Mouse (Mus musculus): ENCODE measurements around the gene Cfap97d1. TPM values are rescaled to one million over a fixed set of nuclear protein-coding genes. Genes with fewer than 3 reads are reported as not detected.
A peak's percentile ranks its signal among the peaks of the same experiment; 100 is the strongest.

Gene Cfap97d1
- polyA plus RNA-seq, 1 experiment from 2014 or later = not detected

DNA sequence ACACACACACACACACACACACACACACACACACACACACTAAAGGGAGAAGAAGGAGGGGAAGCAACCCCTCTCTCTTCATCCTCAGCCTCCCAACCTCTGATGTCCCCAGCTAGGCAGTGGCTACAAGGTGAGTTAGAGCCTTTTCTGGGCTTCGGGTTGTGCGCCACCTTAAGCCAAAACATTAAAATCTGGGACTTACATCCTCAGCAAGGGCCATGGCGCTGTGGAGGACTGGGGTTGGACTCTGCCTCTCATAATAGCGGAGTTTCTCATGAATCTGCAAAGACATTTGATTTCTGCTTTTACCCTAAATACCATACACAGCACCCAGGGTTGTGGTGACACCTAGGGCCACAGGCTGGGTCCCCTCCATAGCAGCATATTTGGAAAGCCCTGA is 40.8 kb downstream of the Cfap97d1 start:
- 77% methylated on average over 4 of the region's 4 CpGs for WGBS
- H3K4me3 ChIP-seq (ENCODE audit: low read depth, low read length) = no peak overlapping the region
- no peak overlapping the region for H3K9ac ChIP-seq (replicated peaks; ENCODE audit: low read length)
- H3K4me1 ChIP-seq (ENCODE audit: control insufficient read depth, insufficient read depth, low read length) = no peaks in the 10 kb centered on the region
- DNase-seq (ENCODE audit: low spot score) (no peak), ATAC-seq (replicated peaks; ENCODE audit: insufficient number of reproducible peaks, low FRiP score, low TSS enrichment, low read depth) (no peak)
- H3K27me3 ChIP-seq (ENCODE audit: control insufficient read depth, insufficient read depth, low read length) = no peaks in the 10 kb centered on the region; the same call in 1 of the 2 replicates
- no peak overlapping the region for H3K4me2 ChIP-seq (ENCODE audit: low read depth, low read length)
- no peak overlapping the region for H3K27ac ChIP-seq (replicated peaks; ENCODE audit: low read depth, low read length)
- no peaks in the 10 kb centered on the region for H3K36me3 ChIP-seq (replicated peaks; ENCODE audit: control insufficient read depth, insufficient read depth, low read depth, low read length)
- no peaks in the 10 kb centered on the region for H3K9me3 ChIP-seq (replicated peaks; ENCODE audit: control insufficient read depth, low read length)

GRCm38 (mm10) chr11:102025354-102025753 is 41.3 kb downstream of the Cfap97d1 start:
- Histone ChIP-seq H3K27ac (replicated peaks; ENCODE audit: low read depth, low read length) (no peak overlapping the region), H3K9ac (replicated peaks; ENCODE audit: low read length) (no peak overlapping the region), H3K4me1 (ENCODE audit: control insufficient read depth, insufficient read depth, low read length) (no peaks in the 10 kb centered on the region), H3K4me3 (ENCODE audit: low read depth, low read length) (no peak overlapping the region), H3K27me3 (ENCODE audit: control insufficient read depth, insufficient read depth, low read length) (no peaks in the 10 kb centered on the region; the same call in 1 of the 2 replicates), H3K9me3 (replicated peaks; ENCODE audit: control insufficient read depth, low read length) (no peaks in the 10 kb centered on the region), H3K4me2 (ENCODE audit: low read depth, low read length) (no peak overlapping the region), H3K36me3 (replicated peaks; ENCODE audit: control insufficient read depth, insufficient read depth, low read depth, low read length) (no peaks in the 10 kb centered on the region)
- ATAC-seq (replicated peaks; ENCODE audit: insufficient number of reproducible peaks, low FRiP score, low TSS enrichment, low read depth) (no peak), DNase-seq (ENCODE audit: low spot score) (no peak)
- 35% methylated on average over 7 of the region's 7 CpGs for WGBS

DNA sequence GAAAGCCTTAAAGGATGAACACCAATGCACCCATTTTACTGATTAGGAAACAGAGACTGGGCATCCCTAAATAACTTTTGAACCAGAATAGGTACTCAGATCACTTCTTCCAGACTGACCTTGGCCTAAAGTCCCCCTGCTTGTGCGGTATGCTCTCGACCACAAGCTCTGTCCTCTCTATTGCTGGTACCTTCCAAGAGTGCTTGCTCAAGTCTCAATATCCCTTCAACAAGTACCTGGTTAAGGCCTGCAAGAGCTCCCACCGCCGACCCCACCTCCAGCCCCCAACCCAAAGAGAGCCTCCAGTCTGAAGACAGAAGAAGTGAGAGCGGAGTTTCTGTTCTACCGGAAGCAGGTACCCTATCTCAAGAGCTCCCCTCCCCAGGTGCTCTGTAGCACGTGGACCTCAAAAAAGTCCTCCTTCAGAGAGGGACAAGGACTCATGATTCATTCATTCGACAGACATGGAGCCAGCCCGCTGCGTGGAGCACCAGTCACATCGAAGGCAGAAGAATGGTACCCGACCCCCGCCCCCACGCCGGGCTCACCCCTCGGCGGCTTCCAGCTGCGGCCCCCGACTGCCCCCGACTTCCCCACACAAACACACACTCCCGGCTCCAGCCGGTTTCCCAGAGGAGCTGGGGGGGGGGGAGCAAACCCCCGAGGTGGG is 42.0 kb downstream of the Cfap97d1 start:
- H3K27ac ChIP-seq (replicated peaks; ENCODE audit: low read depth, low read length) = peak overlapping the region; percentile 65
- no peak; the same call in 1 of the 2 replicates for ATAC-seq (replicated peaks; ENCODE audit: insufficient number of reproducible peaks, low FRiP score, low TSS enrichment, low read depth)
- peak overlapping the region; percentile 70 for H3K4me3 ChIP-seq (ENCODE audit: low read depth, low read length)
- H3K36me3 ChIP-seq (replicated peaks; ENCODE audit: control insufficient read depth, insufficient read depth, low read depth, low read length) = no peaks in the 10 kb centered on the region
- no peaks in the 10 kb centered on the region; the same call in 1 of the 2 replicates for H3K27me3 ChIP-seq (ENCODE audit: control insufficient read depth, insufficient read depth, low read length)
- no peaks in the 10 kb centered on the region for H3K4me1 ChIP-seq (ENCODE audit: control insufficient read depth, insufficient read depth, low read length)
- H3K4me2 ChIP-seq (ENCODE audit: low read depth, low read length) = peak overlapping the region; percentile 93
- peak overlapping the region; percentile 73 for H3K9ac ChIP-seq (replicated peaks; ENCODE audit: low read length)
- no peaks in the 10 kb centered on the region for H3K9me3 ChIP-seq (replicated peaks; ENCODE audit: control insufficient read depth, low read length)
- WGBS = 3% methylated on average over 23 of the region's 23 CpGs
- peak; percentile 49 for DNase-seq (ENCODE audit: low spot score)

DNA sequence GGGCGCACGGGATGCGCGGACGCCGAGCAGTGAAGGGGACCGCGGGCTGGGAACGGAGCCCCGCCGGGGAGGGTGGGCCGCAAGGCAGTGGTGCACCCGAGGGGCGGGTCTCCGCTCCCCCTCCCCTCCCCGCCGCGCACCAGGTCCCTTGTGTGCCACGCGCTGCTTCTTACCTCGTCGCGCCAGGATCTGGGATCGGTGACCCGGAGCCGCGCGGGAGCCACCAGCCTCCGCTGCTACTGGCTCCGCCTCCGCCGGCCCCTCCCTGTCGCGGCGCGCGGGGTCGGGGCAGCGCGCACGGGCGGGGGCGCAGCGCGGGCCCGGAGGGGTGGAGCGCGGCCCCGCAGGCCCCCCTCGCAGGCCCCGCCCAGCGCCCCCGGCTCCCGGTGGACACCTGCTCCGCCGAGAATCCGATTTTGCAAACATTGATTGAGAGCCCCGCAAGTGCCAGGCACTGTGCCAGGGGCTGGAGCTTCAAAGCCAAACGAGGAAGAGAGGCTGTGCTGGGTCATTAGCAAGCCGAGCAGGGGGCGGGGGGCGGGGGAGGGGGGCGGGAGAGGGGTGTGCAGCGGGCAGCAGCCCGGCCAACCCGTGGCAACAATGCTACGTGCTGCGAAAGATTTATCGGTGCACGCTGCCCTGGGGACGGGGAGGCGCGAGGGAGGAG is 42.7 kb downstream of the Cfap97d1 start:
- H3K27ac ChIP-seq (replicated peaks; ENCODE audit: low read depth, low read length) = peak overlapping the region; percentile 65
- peak; percentile 79 for ATAC-seq (replicated peaks; ENCODE audit: insufficient number of reproducible peaks, low FRiP score, low TSS enrichment, low read depth)

GRCm38 (mm10) chr11:102027361-102028017 is 43.4 kb downstream of the Cfap97d1 start:
- Histone ChIP-seq H3K36me3 (replicated peaks; ENCODE audit: control insufficient read depth, insufficient read depth, low read depth, low read length) (no peaks in the 10 kb centered on the region), H3K27me3 (ENCODE audit: control insufficient read depth, insufficient read depth, low read length) (no peaks in the 10 kb centered on the region; the same call in 1 of the 2 replicates)
- WGBS = 6% methylated on average over 12 of the region's 12 CpGs

More for the DNA sequence above, 42.7 kb downstream of the Cfap97d1 start:
- H3K4me3 ChIP-seq (ENCODE audit: low read depth, low read length) = peak overlapping the region; percentile 70
- no peaks in the 10 kb centered on the region for H3K9me3 ChIP-seq (replicated peaks; ENCODE audit: control insufficient read depth, low read length)
- no peaks in the 10 kb centered on the region; the same call in 1 of the 2 replicates for H3K27me3 ChIP-seq (ENCODE audit: control insufficient read depth, insufficient read depth, low read length)
- peak; percentile 80 for DNase-seq (ENCODE audit: low spot score)
- H3K4me2 ChIP-seq (ENCODE audit: low read depth, low read length) = peak overlapping the region; percentile 93
- peak overlapping the region; percentile 73 for H3K9ac ChIP-seq (replicated peaks; ENCODE audit: low read length)
- 1% methylated on average over 52 of the region's 73 CpGs for WGBS
- no peaks in the 10 kb centered on the region for H3K4me1 ChIP-seq (ENCODE audit: control insufficient read depth, insufficient read depth, low read length)
- no peaks in the 10 kb centered on the region for H3K36me3 ChIP-seq (replicated peaks; ENCODE audit: control insufficient read depth, insufficient read depth, low read depth, low read length)

GRCm38 (mm10) chr11:102028087-102028816 is 44.2 kb downstream of the Cfap97d1 start, which contains the start of gene Mpp3:
Mpp3 (minus strand) TSS chr11:102028461.
- H3K9me3 ChIP-seq (replicated peaks; ENCODE audit: control insufficient read depth, low read length) = no peaks in the 10 kb centered on the region
- no peak for DNase-seq (ENCODE audit: low spot score)
- no peak for ATAC-seq (replicated peaks; ENCODE audit: insufficient number of reproducible peaks, low FRiP score, low TSS enrichment, low read depth)
- H3K27ac ChIP-seq (replicated peaks; ENCODE audit: low read depth, low read length) = no peak within 1 kb of the TSS
- H3K4me1 ChIP-seq (ENCODE audit: control insufficient read depth, insufficient read depth, low read length) = no peaks in the 10 kb centered on the region
- no peaks in the 10 kb centered on the region; the same call in 1 of the 2 replicates for H3K27me3 ChIP-seq (ENCODE audit: control insufficient read depth, insufficient read depth, low read length)
- peak within 1 kb of the TSS; percentile 70 for H3K4me3 ChIP-seq (ENCODE audit: low read depth, low read length)
- H3K36me3 ChIP-seq (replicated peaks; ENCODE audit: control insufficient read depth, insufficient read depth, low read depth, low read length) = no peaks in the 10 kb centered on the region
- 68% methylated on average over 6 of the region's 6 CpGs for WGBS
- H3K4me2 ChIP-seq (ENCODE audit: low read depth, low read length) = peak within 1 kb of the TSS; percentile 93
- peak within 1 kb of the TSS; percentile 28 for H3K9ac ChIP-seq (replicated peaks; ENCODE audit: low read length)

More at GRCm38 (mm10) chr11:102027361-102028017, 43.4 kb downstream of the Cfap97d1 start:
- Histone ChIP-seq H3K4me1 (ENCODE audit: control insufficient read depth, insufficient read depth, low read length) (no peaks in the 10 kb centered on the region), H3K27ac (replicated peaks; ENCODE audit: low read depth, low read length) (no peak overlapping the region), H3K9ac (replicated peaks; ENCODE audit: low read length) (peak overlapping the region; percentile 28), H3K4me2 (ENCODE audit: low read depth, low read length) (peak overlapping the region; percentile 93), H3K4me3 (ENCODE audit: low read depth, low read length) (peak overlapping the region; percentile 70), H3K9me3 (replicated peaks; ENCODE audit: control insufficient read depth, low read length) (no peaks in the 10 kb centered on the region)
- DNase-seq (ENCODE audit: low spot score) (no peak), ATAC-seq (replicated peaks; ENCODE audit: insufficient number of reproducible peaks, low FRiP score, low TSS enrichment, low read depth) (no peak)

- H3K4me2 ChIP-seq (ENCODE audit: low read depth, low read length) = no peak overlapping the region
- no peaks in the 10 kb centered on the region for H3K36me3 ChIP-seq (replicated peaks; ENCODE audit: control insufficient read depth, insufficient read depth, low read depth, low read length)
- no peak for DNase-seq (ENCODE audit: low spot score)
- no peaks in the 10 kb centered on the region for H3K9me3 ChIP-seq (replicated peaks; ENCODE audit: control insufficient read depth, low read length)
- H3K9ac ChIP-seq (replicated peaks; ENCODE audit: low read length) = no peak overlapping the region
- ATAC-seq (replicated peaks; ENCODE audit: insufficient number of reproducible peaks, low FRiP score, low TSS enrichment, low read depth) = no peak
- no peak overlapping the region for H3K27ac ChIP-seq (replicated peaks; ENCODE audit: low read depth, low read length)
- H3K27me3 ChIP-seq (ENCODE audit: control insufficient read depth, insufficient read depth, low read length) = no peaks in the 10 kb centered on the region; the same call in 1 of the 2 replicates
- no peaks in the 10 kb centered on the region for H3K4me1 ChIP-seq (ENCODE audit: control insufficient read depth, insufficient read depth, low read length)
- no peak overlapping the region for H3K4me3 ChIP-seq (ENCODE audit: low read depth, low read length)
- WGBS = 87% methylated on average over 4 of the region's 4 CpGs
Measured at GRCm38 (mm10) chr11:102029304-102029703, 45.2 kb downstream of the Cfap97d1 start.

Measured in embryonic facial prominence, embryonic 11.5 days (tissue).